Mouse (Mus musculus) cerebellum, adult 8-10 months (tissue): ENCODE results near the gene Vwa1.
"Not testable (repeated sequence)": the region's sequence is repeated elsewhere in the genome, so short reads cannot be mapped to it uniquely, and the experiment has no call there.

Experiments
- DNase-seq: peaks from one replicate; pipeline ENCODE4 v3.0.0; 2022

Vwa1 gene

GRCm38 (mm10) chr4:155744474-155744873 is 30.0 kb downstream of the Vwa1 start:
- DNase-seq: peak; percentile 54

- no peak for DNase-seq
Observed at GRCm38 (mm10) chr4:155742684-155743083, 31.8 kb downstream of the Vwa1 start.

- DNase-seq: not testable (repeated sequence)
Observed at GRCm38 (mm10) chr4:155740681-155741080, 33.8 kb downstream of the Vwa1 start.

- DNase-seq: peak; percentile 75
Observed at GRCm38 (mm10) chr4:155739741-155740636, 34.5 kb downstream of the Vwa1 start.

- peak; percentile 36 for DNase-seq
Observed at GRCm38 (mm10) chr4:155739152-155739551, 35.3 kb downstream of the Vwa1 start.

GRCm38 (mm10) chr4:155738262-155738661 is 36.2 kb downstream of the Vwa1 start:
- DNase-seq: no peak

- no peak for DNase-seq
Observed at GRCm38 (mm10) chr4:155736421-155736820, 38.1 kb downstream of the Vwa1 start.

GRCm38 (mm10) chr4:155735788-155736187 is 38.7 kb downstream of the Vwa1 start:
- no peak for DNase-seq

- peak; percentile 76 for DNase-seq
Observed at GRCm38 (mm10) chr4:155734951-155735702, 39.4 kb downstream of the Vwa1 start.

GRCm38 (mm10) chr4:155734350-155734941 is 40.1 kb downstream of the Vwa1 start, which contains the start of gene Tmem240:
TSS of gene Tmem240 (plus strand) at chr4:155734800.
- peak; percentile 93 for DNase-seq

- DNase-seq: no peak
Observed at GRCm38 (mm10) chr4:155733267-155733666, 41.2 kb downstream of the Vwa1 start.

- no peak for DNase-seq
Observed at GRCm38 (mm10) chr4:155727993-155728392, 46.5 kb downstream of the Vwa1 start.

- DNase-seq: no peak
Observed at GRCm38 (mm10) chr4:155721668-155722083, 52.8 kb downstream of the Vwa1 start.
